Mouse (Mus musculus) midbrain, embryonic 12.5 days (tissue): ENCODE results near the gene Mmaa. TPM values are rescaled to one million over a fixed set of nuclear protein-coding genes. Genes with fewer than 3 reads are reported as not detected.
A peak's percentile ranks its signal among the peaks of the same experiment; 100 is the strongest.

Experiments used
- ATAC-seq: fragments of 200-750 bp; cut with Nextera tagmentation; 2 replicates; pipeline ENCODE4 v1.8.0; 2017; ENCODE audit warnings: low read depth, moderate TSS enrichment, moderate library complexity; ENCODE audit not compliant: low FRiP score
- H3K27ac ChIP-seq: fragments of 300-500 bp; sonication (generic); replicated peaks from 2 replicates; pipeline ENCODE4 v1.5.1; 2016; ENCODE audit warnings: mild to moderate bottlenecking
- H3K27me3 ChIP-seq: fragments of 300-500 bp; sonication (generic); 2 replicates; pipeline ENCODE4 v1.6.1; 2016; ENCODE audit warnings: mild to moderate bottlenecking
- H3K36me3 ChIP-seq: fragments of 300-500 bp; sonication (generic); 2 replicates; pipeline ENCODE4 v1.6.1; 2016
- H3K4me1 ChIP-seq: fragments of 300-500 bp; sonication (generic); 2 replicates; pipeline ENCODE4 v1.6.1; 2016
- H3K4me2 ChIP-seq: fragments of 300-500 bp; sonication (generic); replicated peaks from 2 replicates; pipeline ENCODE4 v1.6.1; 2016; ENCODE audit warnings: mild to moderate bottlenecking, moderate library complexity
- H3K4me3 ChIP-seq: fragments of 300-500 bp; sonication (generic); 2 replicates; pipeline ENCODE4 v1.5.1; 2016; ENCODE audit warnings: mild to moderate bottlenecking
- H3K9ac ChIP-seq: fragments of 300-500 bp; sonication (generic); replicated peaks from 2 replicates; pipeline ENCODE4 v1.6.1; 2016; ENCODE audit warnings: mild to moderate bottlenecking, moderate library complexity
- H3K9me3 ChIP-seq: fragments of 300-500 bp; sonication (generic); 2 replicates; pipeline ENCODE4 v1.6.1; 2016; ENCODE audit warnings: mild to moderate bottlenecking
- whole genome bisulfite sequencing: fragments of 180-500 bp; shearing (Covaris S2); methylation state at CpG from one replicate; pipeline ENCODE4 v1.1.7; 2016; 5-methylcytosine and 5-hydroxymethylcytosine counted together
- polyA plus RNA-seq: library from polyadenylated mRNA; unstranded; fragments of >200 nt; fragmentation: Nextera tagmentation; extraction: Ambion mirVana; gene quantifications from 2 replicates; pipeline ENCODE4 v1.2.1, GENCODE M21; 2016

The Mmaa gene
- polyA plus RNA-seq = 15.5 and 15.9 TPM in 2 replicates

- Histone ChIP-seq H3K27ac (peak within 1 kb of the TSS; percentile 93), H3K9me3 (no peaks in the 10 kb centered on the region), H3K4me3 (peak within 1 kb of the TSS; percentile 71), H3K27me3 (no peaks in the 10 kb centered on the region), H3K4me1 (peaks cover 18% of the 10 kb centered on the region), H3K36me3 (no peaks in the 10 kb centered on the region), H3K9ac (peak within 1 kb of the TSS; percentile 77), H3K4me2 (peak within 1 kb of the TSS; percentile 80)
- 1% methylated on average over 68 of the region's 74 CpGs for WGBS
- peak; percentile 98 for ATAC-seq
Observed at GRCm38 (mm10) chr8:79294610-79295275, at the start of gene Mmaa. Mmaa (minus strand) TSS chr8:79294937.

- Histone ChIP-seq H3K4me1 (no peaks in the 10 kb centered on the region), H3K4me3 (no peak overlapping the region), H3K4me2 (no peak overlapping the region), H3K9me3 (no peaks in the 10 kb centered on the region), H3K36me3 (peaks cover 72% of the 10 kb centered on the region), H3K27ac (no peak overlapping the region), H3K9ac (no peak overlapping the region), H3K27me3 (no peaks in the 10 kb centered on the region)
- no peak for ATAC-seq
- 87% methylated on average over 8 of the region's 8 CpGs for WGBS
Observed at GRCm38 (mm10) chr8:79341236-79341635, 46.5 kb upstream of the Mmaa start.

- H3K4me1 ChIP-seq = no peaks in the 10 kb centered on the region
- H3K4me2 ChIP-seq = no peak overlapping the region
- no peaks in the 10 kb centered on the region for H3K9me3 ChIP-seq
- no peak overlapping the region for H3K27ac ChIP-seq
- 78% methylated on average over 9 of the region's 9 CpGs for WGBS
- H3K36me3 ChIP-seq = peaks cover 63% of the 10 kb centered on the region
- no peak for ATAC-seq
- no peak overlapping the region for H3K9ac ChIP-seq
- H3K4me3 ChIP-seq = no peak overlapping the region
- H3K27me3 ChIP-seq = no peaks in the 10 kb centered on the region
Observed at GRCm38 (mm10) chr8:79339555-79339954, 44.8 kb upstream of the Mmaa start.

- 89% methylated on average over 10 of the region's 10 CpGs for WGBS
- no peak overlapping the region for H3K27ac ChIP-seq
- no peak overlapping the region for H3K4me3 ChIP-seq
- no peak overlapping the region for H3K4me2 ChIP-seq
- H3K9ac ChIP-seq = no peak overlapping the region
- no peaks in the 10 kb centered on the region for H3K9me3 ChIP-seq
- H3K36me3 ChIP-seq = peaks cover 56% of the 10 kb centered on the region
- no peak for ATAC-seq
- no peaks in the 10 kb centered on the region for H3K27me3 ChIP-seq
- no peaks in the 10 kb centered on the region for H3K4me1 ChIP-seq
Observed at GRCm38 (mm10) chr8:79338619-79339018, 43.9 kb upstream of the Mmaa start.

- Histone ChIP-seq H3K4me3 (no peak overlapping the region), H3K9ac (no peak overlapping the region), H3K4me2 (no peak overlapping the region), H3K36me3 (peaks cover 4% of the 10 kb centered on the region; the same call in 1 of the 2 replicates), H3K4me1 (no peaks in the 10 kb centered on the region), H3K27me3 (no peaks in the 10 kb centered on the region), H3K27ac (no peak overlapping the region), H3K9me3 (no peaks in the 10 kb centered on the region)
- no peak for ATAC-seq
- 90% methylated on average over 22 of the region's 22 CpGs for WGBS
Observed at GRCm38 (mm10) chr8:79332109-79332900, 37.6 kb upstream of the Mmaa start.

GRCm38 (mm10) chr8:79331571-79331970, 36.8 kb upstream of the Mmaa start:
- Histone ChIP-seq H3K36me3 (no peaks in the 10 kb centered on the region), H3K4me2 (no peak overlapping the region), H3K9me3 (no peaks in the 10 kb centered on the region), H3K27me3 (no peaks in the 10 kb centered on the region), H3K4me3 (no peak overlapping the region), H3K27ac (no peak overlapping the region), H3K4me1 (no peaks in the 10 kb centered on the region), H3K9ac (no peak overlapping the region)
- 92% methylated on average over 2 of the region's 2 CpGs for whole genome bisulfite sequencing
- ATAC-seq = no peak

GRCm38 (mm10) chr8:79331017-79331416, 36.3 kb upstream of the Mmaa start:
- Histone ChIP-seq H3K4me1 (no peaks in the 10 kb centered on the region), H3K4me3 (no peak overlapping the region), H3K4me2 (no peak overlapping the region), H3K36me3 (no peaks in the 10 kb centered on the region), H3K27ac (no peak overlapping the region), H3K9me3 (no peaks in the 10 kb centered on the region), H3K27me3 (no peaks in the 10 kb centered on the region), H3K9ac (no peak overlapping the region)
- 85% methylated on average over 9 of the region's 9 CpGs for WGBS
- no peak for ATAC-seq

GRCm38 (mm10) chr8:79329735-79330134, 35.0 kb upstream of the Mmaa start:
- ATAC-seq = no peak
- no peaks in the 10 kb centered on the region for H3K36me3 ChIP-seq
- no peak overlapping the region for H3K4me3 ChIP-seq
- no peak overlapping the region for H3K4me2 ChIP-seq
- H3K27ac ChIP-seq = no peak overlapping the region
- WGBS = 89% methylated on average over 2 of the region's 2 CpGs
- no peaks in the 10 kb centered on the region for H3K4me1 ChIP-seq
- no peaks in the 10 kb centered on the region for H3K27me3 ChIP-seq
- no peaks in the 10 kb centered on the region for H3K9me3 ChIP-seq
- no peak overlapping the region for H3K9ac ChIP-seq

- Histone ChIP-seq H3K9ac (no peak overlapping the region), H3K9me3 (no peaks in the 10 kb centered on the region), H3K27me3 (no peaks in the 10 kb centered on the region), H3K27ac (no peak overlapping the region), H3K36me3 (no peaks in the 10 kb centered on the region), H3K4me2 (no peak overlapping the region), H3K4me1 (no peaks in the 10 kb centered on the region), H3K4me3 (no peak overlapping the region)
- 93% methylated on average over 4 of the region's 4 CpGs for WGBS
- no peak for ATAC-seq
Observed at GRCm38 (mm10) chr8:79329182-79329581, 34.4 kb upstream of the Mmaa start.

GRCm38 (mm10) chr8:79325510-79325909, 30.8 kb upstream of the Mmaa start:
- H3K4me1 ChIP-seq = no peaks in the 10 kb centered on the region
- H3K9me3 ChIP-seq = no peaks in the 10 kb centered on the region
- no peak overlapping the region for H3K9ac ChIP-seq
- H3K36me3 ChIP-seq = no peaks in the 10 kb centered on the region
- H3K27me3 ChIP-seq = no peaks in the 10 kb centered on the region
- H3K4me3 ChIP-seq = no peak overlapping the region
- no peak for ATAC-seq
- H3K27ac ChIP-seq = no peak overlapping the region
- no peak overlapping the region for H3K4me2 ChIP-seq
- WGBS = 77% methylated on average over 6 of the region's 6 CpGs

GRCm38 (mm10) chr8:79324928-79325327, 30.2 kb upstream of the Mmaa start:
- no peaks in the 10 kb centered on the region for H3K36me3 ChIP-seq
- no peak overlapping the region for H3K4me3 ChIP-seq

GRCm38 (mm10) chr8:79324036-79324435, 29.3 kb upstream of the Mmaa start:
- Histone ChIP-seq H3K4me3 (no peak overlapping the region), H3K9me3 (no peaks in the 10 kb centered on the region), H3K4me1 (no peaks in the 10 kb centered on the region), H3K9ac (no peak overlapping the region), H3K4me2 (no peak overlapping the region), H3K27ac (no peak overlapping the region), H3K27me3 (no peaks in the 10 kb centered on the region), H3K36me3 (no peaks in the 10 kb centered on the region)
- no peak for ATAC-seq
- WGBS = 72% methylated on average over 3 of the region's 3 CpGs

More at GRCm38 (mm10) chr8:79324928-79325327, 30.2 kb upstream of the Mmaa start:
- no peaks in the 10 kb centered on the region for H3K4me1 ChIP-seq
- ATAC-seq = no peak
- H3K27me3 ChIP-seq = no peaks in the 10 kb centered on the region
- no peak overlapping the region for H3K9ac ChIP-seq
- no peak overlapping the region for H3K4me2 ChIP-seq
- WGBS = 74% methylated on average over 5 of the region's 5 CpGs
- H3K9me3 ChIP-seq = no peaks in the 10 kb centered on the region
- no peak overlapping the region for H3K27ac ChIP-seq
